Mouse (Mus musculus) urinary bladder, postnatal 0 days (tissue): ENCODE measurements around the gene Sctr. TPM values are rescaled to one million over a fixed set of nuclear protein-coding genes. Genes with fewer than 3 reads are reported as not detected.

Experiments used
- polyA plus RNA-seq: library from polyadenylated mRNA; unstranded; fragments of >200 nt; fragmentation: Nextera tagmentation; extraction: Ambion mirVana; gene quantifications from 2 replicates; pipeline ENCODE4 v1.2.1, GENCODE M21; 2015

Sctr gene
- 0.07 TPM in 1 of 2 replicates, not detected in the other for polyA plus RNA-seq

DNA sequence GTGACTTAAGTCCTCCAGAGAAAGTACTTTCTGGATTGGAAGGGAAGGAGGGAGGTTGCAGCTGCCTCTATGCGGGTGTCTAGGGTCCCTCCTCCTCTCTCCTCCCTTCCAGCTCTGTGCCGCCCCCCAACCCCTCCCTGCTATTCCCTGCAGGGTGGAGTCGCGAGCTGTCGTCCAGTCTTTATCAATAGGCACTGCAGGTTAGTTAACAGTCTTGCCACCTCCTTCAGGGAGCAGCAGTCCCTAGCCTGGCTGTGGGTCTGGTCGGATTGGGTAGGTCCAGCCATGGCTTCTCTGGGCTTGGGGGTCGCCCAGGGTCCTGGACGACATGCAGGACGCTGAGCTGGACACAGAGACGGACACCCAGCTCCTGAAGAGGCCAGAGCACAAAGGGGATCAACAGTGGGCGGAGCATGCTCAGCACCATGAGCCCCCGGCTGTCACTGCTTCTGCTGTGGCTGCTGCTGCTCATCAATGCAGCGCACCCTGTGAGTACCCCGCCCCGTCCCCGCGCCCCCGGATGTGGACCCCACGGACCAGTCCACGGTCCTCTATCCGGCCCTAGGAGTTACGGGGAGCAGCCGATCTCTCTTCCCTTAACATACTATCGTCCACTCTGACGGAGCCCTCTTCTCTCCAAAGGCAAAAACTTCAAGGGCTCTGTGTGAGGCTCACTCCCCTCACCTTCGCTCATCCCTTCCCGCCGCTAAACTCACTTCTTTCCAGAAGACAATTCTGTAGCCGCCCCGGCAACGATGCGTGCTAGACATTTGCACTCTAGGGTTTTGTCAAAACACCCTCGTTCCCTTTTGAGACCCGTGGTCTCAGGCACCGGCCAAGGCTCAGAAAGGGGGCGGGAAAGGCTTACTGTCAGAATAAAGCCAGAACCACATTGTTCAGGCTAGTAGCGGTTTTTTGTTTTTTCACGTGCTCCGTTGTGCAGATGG lies at the start of gene Sctr:
TSS of gene Sctr (plus strand) at position 51 of the 947 bp plus-strand sequence.

DNA sequence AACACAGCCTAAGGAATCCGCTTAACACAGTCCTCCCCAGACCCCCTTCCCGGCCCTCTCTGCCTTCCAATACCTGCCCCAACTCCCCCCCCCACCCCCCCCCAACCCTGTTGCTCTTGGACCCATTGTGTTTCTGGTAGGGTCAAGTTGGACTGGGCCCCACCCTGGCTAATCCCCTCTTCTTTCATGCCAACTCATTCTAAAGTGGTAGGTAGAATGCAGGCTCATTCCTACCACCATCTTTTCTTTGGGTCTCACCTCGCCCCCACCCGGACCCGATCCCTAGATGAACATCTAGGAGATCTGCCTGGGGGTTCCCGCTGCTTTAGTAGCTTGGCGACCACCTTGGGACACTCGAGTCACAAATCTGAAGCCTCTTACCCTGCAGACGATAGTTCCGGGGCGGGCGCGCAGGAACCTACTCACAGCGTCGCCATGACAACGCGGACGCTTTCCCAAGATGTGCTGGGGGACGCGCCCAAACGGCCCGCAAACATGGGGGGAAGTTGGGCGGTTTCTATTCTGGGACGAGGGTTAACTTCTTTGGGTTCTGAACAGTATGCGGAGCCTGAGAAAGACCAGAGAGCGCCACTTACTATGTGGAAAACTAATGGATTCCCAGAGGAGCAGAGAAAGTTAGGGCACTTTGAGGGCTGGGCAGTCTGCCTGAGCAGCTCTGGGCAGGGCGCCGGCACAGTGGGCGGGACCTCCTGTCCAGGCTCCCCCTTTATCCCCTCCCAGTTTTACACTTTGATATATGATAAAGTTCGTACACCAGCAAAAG lies 9.7 kb upstream of the Sctr start, which contains the start of gene Cfap221:
TSS of gene Cfap221 (minus strand) at position 437 of the 784 bp plus-strand sequence.

DNA sequence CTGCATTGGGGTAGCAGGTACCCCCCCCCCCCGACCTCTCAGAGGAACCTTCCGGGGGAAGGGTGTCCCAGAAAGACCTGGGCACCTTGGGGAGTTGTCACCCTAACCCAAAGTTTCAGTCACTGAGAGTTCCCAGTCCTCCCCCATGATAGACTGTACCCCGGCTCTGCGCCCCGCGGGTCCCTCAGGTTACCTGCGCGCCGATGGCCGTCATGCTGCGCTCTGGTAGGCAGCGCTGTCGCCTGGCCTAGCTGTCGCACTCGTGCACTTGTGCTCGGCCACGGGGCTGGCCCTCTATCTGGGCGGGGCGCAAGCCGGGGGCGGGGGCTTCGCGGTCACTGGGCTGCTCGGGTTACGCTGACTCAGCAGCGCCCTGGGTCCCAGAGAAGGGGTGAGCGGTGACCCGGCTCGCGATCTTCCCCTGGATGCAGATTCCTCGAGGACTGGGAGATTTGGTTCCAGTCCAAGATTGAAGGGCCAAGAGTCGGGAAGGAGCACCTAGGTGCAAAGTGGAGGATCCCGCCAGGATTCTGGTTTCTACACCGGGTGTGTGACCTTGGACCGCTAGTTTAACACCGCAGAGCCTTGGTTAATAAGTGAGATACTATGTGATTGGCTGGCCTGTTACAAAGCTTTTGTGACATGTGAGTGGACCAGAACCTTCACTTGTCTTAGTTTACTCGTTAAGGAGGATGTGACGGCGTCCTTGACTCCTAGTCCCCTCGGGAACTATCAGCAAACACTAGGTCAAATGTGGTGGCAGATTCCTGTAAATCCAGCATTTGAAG lies 67.0 kb downstream of the Sctr start, which contains the start of gene Tmem37:
TSS of gene Tmem37 (minus strand) at position 556 of the 788 bp plus-strand sequence.

Other genes starting within 250 kb of the Sctr start
- gene Ptpn4, start 169.3 kb upstream of the Sctr start, polyA plus RNA-seq, result 2.0 and 2.2 TPM in 2 replicates
- gene Tmem177, start 93.7 kb upstream of the Sctr start, polyA plus RNA-seq, result 2.4 and 2.8 TPM in 2 replicates
- gene Cfap221, start 9.7 kb upstream of the Sctr start, polyA plus RNA-seq, result not detected in 2 replicates
- 8.6 and 21.5 TPM in 2 replicates for gene Tmem37, start 67.2 kb downstream of the Sctr start, polyA plus RNA-seq
- gene Dbi, start 114.2 kb downstream of the Sctr start, polyA plus RNA-seq, result 555 and 599 TPM in 2 replicates
- gene 3110009E18Rik, start 114.3 kb downstream of the Sctr start, polyA plus RNA-seq, result 11.7 and 13.3 TPM in 2 replicates